Mouse (Mus musculus) NIH3T3 (cell line): ENCODE measurements at regions not wholly inside any gene's neighbourhood (a gene's known extent, or its start where the extent isn't known, plus 50 kb on each side); places are given as distances from the start of the nearest gene placed in this dataset.
"Not testable (repeated sequence)": the region's sequence is repeated elsewhere in the genome, so short reads cannot be mapped to it uniquely, and the experiment has no call there.

ENCODE experiments used
- DNase-seq: peaks from one replicate; pipeline ENCODE4 v3.0.0-alpha.2; 2012; ENCODE audit warnings: low read depth

DNA sequence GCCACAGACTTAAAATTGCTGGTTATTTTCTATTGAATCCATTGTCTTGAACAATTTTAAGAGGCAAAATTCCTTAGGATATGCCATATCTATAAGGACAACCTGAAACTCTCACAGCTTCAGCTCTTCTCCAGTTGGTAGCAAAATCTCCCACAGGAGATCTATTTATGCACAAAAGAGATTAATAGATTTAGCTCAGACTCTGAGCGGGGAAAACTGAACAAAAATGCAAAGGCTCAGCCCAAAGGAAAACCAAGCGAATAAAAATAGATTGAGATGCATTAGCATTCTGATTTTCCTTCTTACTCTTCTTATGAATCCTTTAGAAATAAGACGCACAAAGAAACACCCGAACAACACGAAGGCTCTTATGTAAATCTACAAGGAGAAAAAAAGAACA, 196.2 kb upstream of the Pcsk5 start:
- DNase-seq: no peak

DNA sequence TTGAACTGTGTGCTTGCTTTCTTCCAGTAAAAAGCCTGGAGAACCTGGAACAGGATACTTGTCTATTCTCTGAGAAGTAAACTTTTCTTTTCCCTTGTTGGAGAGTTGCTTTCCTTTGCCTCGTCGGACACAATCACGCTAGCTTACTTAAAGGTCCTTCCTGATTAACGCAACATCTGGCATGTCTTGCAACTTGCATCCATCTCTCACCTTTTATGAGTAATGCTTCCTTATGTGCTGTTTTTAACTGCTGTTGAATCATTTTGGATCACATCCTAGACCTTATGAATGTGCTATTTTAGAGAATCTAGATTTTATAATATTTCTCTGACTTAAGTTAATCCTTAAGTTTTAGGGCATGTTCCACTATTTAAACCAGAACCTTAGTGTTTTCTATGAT, 188.4 kb upstream of the Pcsk5 start:
- no peak for DNase-seq

DNA sequence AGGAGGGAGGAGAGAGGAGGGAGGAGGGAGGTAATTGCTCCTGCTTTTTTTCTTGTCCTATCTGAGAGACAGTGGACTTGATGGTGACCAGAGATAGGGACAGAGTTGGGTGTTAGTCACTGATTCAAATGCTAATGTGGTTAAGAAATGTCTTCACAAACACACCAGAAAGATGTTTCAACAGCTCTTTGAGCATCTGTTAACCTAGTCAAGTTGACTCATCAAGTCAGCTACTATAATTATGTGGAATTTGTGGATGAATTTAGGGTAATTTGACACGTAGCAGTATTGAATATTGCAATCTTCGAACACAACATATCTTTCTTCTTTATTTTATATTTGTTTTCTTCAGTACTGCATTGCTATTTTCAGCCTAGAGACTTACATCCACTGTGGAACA, 182.9 kb upstream of the Pcsk5 start:
- DNase-seq: no peak

DNA sequence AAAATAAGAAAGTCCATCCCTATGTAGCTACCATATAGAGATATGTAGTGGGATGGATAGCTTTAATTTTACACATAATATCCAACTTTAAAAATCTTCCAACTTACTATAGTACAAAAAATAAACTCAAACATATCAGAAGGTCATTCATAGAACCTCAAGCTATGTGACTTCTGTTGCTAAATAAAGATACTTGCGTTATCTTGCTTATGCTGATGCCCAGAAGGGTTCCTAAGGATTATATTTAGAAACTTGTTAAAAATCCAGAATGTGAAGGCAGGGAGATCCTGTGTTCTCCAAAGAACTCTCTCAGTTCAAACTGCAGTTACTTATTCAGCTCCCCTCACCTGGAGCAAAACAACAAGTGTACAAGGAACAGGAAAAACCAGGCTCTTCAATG, 177.9 kb upstream of the Pcsk5 start:
- no peak for DNase-seq

DNA sequence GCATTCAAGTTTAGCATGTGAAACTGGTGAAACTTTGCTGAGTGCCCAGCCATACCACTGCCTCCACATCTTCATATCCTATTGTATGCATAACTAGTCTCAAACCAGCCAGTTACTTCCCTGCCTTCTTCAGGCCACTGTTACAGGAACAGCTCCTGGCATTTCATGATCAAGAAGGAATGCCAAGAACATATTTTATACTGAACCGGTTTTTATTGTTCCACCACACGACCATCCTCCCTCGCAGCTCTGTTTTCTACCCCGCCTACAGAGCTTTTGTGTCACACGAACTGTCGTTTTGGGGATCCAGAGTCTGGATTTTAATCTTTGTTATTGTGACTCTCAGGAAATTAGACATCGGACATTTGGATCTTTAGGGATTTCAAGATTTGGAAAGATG, 174.6 kb upstream of the Pcsk5 start:
- DNase-seq: no peak

DNA sequence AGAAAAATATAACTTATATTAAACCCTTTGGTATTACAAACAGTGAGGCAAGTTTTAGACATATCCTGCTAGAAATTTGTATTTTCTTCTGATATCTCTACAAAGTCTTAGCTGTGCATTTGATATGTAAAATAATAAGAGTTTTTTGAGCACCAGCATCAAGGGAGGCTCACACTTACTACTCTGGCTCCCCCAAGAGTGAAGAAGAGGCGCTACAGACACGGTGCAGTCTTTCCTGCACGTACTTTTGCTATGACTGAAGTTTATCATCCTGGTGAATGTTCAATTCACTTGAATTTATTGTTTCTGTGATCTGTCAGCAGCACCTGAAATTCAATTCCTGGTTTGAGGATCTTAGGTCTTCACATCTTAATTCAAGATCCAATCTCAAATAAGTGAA, 160.1 kb upstream of the Pcsk5 start:
- DNase-seq: no peak

DNA sequence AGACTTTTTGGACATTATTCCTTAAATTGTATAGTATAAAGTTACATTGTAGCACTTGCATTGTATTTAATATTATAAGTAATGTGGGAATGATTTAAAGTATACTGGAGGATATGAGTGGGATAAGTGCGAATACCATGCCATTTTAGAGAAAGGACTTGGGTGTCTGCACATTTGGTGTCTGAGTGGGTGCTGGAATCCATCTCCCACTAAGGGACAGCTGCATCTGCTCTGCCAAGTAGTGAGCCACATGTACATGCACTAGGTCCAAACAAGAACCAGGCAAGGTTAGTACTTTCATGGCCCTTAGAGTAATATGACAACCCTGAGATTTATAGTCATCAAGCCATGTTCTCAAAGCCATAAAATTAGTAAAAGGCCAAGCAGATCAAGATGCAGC, 146.0 kb upstream of the Pcsk5 start:
- no peak for DNase-seq

DNA sequence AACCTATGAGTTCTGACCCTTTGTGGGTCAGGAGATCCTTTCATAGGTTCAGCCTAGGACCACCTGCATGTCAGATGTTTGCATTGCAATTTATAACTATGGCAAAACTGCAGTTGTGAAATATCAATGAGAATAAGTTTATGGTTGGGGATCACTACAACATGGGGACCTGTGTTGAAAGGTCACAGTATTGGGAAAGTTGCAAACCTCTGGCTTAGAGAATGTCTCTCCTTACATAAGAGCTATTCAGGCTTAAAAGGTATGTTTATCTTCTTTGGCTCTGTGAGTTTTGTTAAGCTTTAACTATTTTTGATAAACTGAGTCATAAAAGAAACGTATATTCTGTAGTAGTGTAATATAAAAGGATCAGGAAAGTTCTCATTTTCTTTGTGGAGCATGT, 128.1 kb upstream of the Pcsk5 start:
- no peak for DNase-seq

DNA sequence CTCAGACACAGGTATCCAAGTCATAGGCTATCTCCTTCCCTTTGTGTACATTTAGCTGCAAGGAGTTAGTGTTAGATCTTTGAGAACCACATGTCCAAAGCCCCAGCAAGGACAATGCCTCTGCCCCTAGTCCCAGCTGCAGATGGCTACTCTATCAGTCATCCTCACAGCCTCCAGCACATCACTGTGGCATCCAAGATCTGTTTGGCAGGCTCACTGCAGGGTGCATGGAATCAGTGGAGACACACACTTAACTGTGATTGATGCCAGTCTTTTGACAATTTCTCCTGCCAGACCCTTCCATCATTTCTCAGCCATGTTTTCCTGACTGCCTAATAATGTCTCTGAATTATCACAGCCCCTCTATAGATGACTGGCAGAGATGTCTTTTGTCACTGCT, 121.0 kb upstream of the Pcsk5 start:
- no peak for DNase-seq

DNA sequence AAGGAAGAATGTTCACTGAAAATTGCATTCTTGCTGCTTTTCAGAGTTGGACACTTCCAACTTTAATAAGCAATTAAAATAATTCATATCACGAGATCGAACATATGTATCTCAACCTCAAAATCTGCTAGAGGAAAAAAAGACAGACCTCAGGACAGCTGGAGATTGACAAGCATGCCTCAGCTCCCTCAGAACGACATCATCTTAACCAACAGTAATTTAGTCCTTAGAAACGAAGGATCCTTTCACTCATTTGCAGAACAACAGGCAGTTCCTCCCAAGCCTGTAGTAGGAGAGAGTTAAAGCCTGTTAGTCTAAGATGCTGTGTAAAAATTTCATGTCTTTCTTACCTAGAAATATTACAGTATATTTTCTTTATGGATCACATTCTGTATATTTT, 95.2 kb upstream of the Pcsk5 start:
- no peak for DNase-seq

DNA sequence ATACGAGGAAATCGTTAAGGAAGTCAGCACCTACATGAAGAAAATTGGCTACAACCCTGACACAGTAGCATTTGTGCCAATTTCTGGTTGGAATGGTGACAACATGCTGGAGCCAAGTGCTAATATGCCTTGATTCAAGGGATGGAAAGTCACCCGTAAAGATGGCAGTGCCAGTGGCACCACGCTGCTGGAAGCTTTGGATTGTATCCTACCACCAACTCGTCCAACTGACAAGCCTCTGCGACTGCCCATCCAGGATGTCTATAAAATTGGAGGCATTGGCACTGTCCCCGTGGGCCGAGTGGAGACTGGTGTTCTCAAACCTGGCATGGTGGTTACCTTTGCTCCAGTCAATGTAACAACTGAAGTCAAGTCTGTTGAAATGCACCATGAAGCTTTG, 89.7 kb upstream of the Pcsk5 start:
- not testable (repeated sequence) for DNase-seq

DNA sequence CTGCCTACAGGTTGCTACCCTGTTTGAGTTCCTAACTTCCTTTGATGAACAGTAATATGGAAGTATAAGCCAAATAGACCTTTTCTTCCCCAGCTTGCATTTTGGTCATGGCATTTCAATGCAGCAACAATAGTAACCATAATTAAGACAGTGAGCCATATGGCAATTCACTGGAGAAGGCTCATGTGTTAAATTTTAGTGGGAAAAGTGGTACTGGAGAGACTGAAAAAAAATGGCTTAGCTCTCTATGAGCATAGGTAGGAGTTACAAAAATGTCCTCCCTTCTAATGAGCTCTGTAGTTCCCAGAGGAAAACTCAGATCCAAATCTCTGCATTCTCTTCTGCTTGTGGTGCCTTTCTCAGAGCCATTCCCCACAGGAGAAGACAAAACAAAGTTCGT, 70.1 kb upstream of the Pcsk5 start:
- no peak for DNase-seq

DNA sequence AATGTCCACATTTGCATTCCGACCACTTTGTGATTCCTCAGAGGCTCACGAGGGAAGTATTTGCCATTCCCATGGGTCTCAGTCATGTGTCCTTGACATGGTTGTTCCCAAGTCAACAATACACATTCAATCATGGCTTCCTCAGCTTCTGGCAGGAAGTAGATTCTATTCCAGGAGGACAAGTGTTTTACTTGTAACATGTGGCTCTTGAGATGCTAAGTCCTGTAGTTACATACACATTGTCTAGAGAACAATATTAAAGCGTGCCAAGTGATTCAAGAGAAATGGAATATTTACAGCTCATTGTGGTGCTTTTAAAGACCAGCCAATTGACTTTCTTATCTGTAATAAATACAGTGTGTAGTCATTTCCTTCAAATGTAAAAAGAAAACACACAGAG, 66.7 kb upstream of the Pcsk5 start:
- DNase-seq: no peak

DNA sequence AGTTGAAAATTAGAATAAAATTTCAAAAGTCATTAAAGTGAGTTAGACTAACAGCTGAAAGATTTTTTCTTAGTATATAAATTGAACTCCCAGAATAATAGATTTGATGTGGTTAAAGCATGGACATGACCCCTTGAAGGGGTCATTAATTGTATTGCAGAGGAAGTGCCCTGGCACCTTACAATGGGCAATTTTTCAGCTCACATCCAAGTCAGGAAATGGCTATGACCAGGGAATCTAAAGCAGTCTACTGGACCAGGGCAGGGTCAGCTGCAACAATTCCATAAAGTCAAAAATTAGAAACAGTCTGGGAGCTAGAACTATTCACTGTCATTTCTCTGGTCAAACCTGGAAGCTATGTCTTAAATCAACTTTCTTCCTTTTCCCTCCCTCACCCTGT, 55.2 kb upstream of the Pcsk5 start:
- no peak for DNase-seq
